ENCODE assay signal across 8 mouse cellular contexts in the genomic region with DNA sequence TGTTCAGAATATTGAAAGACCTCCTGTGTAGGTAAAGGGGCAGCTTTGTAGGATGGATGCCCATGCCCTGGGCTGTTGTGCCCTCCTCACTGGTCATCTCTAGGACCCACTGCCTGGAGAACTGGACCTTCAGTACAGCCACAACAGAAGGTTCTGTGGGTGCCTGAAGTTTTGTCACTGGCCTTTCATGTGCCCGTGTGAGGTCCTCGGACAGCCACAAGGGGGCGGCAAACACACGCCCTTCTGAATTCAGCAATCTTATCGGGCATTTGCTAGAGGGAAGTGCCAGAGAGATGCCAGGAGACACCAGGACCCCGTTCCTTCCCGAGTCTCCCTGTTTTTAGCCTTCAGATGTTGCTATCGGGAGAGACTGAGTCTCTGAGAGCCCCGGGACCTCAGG. TPM values are rescaled to one million over a fixed set of nuclear protein-coding genes. Genes with fewer than 3 reads are reported as not detected.
DNase-seq lines count a peak whose midpoint lies in the region; ATAC-seq and TF ChIP-seq lines count a peak whose summit lies in the region.

No protein-coding gene starts in this region.

- WGBS in liver, embryonic 16.5 days (ENCODE audit: insufficient replicate concordance) = 2% methylated on average over 9 of the region's 9 CpGs
- under 1% methylated on average over 9 of the region's 9 CpGs for WGBS in thymus, adult 2 months

- no peak overlapping the region for H3K4me2 ChIP-seq in liver, embryonic 16.5 days (ENCODE audit: low read depth, low read length)

- peak; percentile 72 for DNase-seq in 416B (ENCODE audit: low read depth)
- peak; percentile 71 to 78 for DNase-seq in kidney, postnatal 25 days
- peak; percentile 76 for DNase-seq in thymus, adult 2 months

- no peaks in the 10 kb centered on the region for H3K36me3 ChIP-seq in liver, embryonic 16.5 days (ENCODE audit: control insufficient read depth, insufficient read depth)
- H3K36me3 ChIP-seq in thymus, adult 2 months (ENCODE audit: control insufficient read depth, insufficient read depth, low read length) = no peaks in the 10 kb centered on the region

- H3K27ac ChIP-seq in liver, embryonic 16.5 days (ENCODE audit: low read length) = no peak overlapping the region
- H3K27ac ChIP-seq in thymus, adult 2 months (ENCODE audit: control insufficient read depth, insufficient read depth, low read length) = no peak overlapping the region

- H3K9ac ChIP-seq in liver, embryonic 16.5 days (ENCODE audit: low read depth, low read length) = no peak overlapping the region

- H3K4me1 ChIP-seq in liver, embryonic 16.5 days (ENCODE audit: control insufficient read depth, low read depth, low read length) = no peaks in the 10 kb centered on the region
- H3K4me1 ChIP-seq in thymus, adult 2 months (replicated peaks; ENCODE audit: control insufficient read depth, insufficient read depth, low read length) = peaks cover 2% of the 10 kb centered on the region

- H3K27me3 ChIP-seq in liver, embryonic 16.5 days (ENCODE audit: control insufficient read depth, insufficient read depth, low read depth, low read length) = no peaks in the 10 kb centered on the region
- no peaks in the 10 kb centered on the region for H3K27me3 ChIP-seq in thymus, adult 2 months (ENCODE audit: control insufficient read depth, insufficient read depth, low read length)

- no peak for TF ChIP-seq POLR2A in thymus, adult 2 months (IDR thresholded peaks at IDR 0.05; ENCODE audit: control insufficient read depth, extremely low read depth, insufficient read depth, low read length, poor library complexity)

- H3K4me3 ChIP-seq in liver, embryonic 16.5 days (ENCODE audit: low read depth, low read length) = no peak overlapping the region
- no peak overlapping the region for H3K4me3 ChIP-seq in thymus, adult 2 months (ENCODE audit: control insufficient read depth, insufficient read depth, low read length)

- peak; percentile 46 for ATAC-seq in activated CD4-positive, CD25-positive, alpha-beta regulatory T cell, adult 4 months
- ATAC-seq in common myeloid progenitor, adult 5-6 weeks (replicated peaks; ENCODE audit: low read depth, poor library complexity, severe bottlenecking) = peak; percentile 81
- peak; percentile 84 for ATAC-seq in granulocyte monocyte progenitor cell, adult 5-6 weeks (replicated peaks; ENCODE audit: poor library complexity, severe bottlenecking)
- peak; percentile 39; the same call in 1 of the 2 replicates for ATAC-seq in liver, embryonic 16.5 days (ENCODE audit: low read depth)
- peak; percentile 70 for ATAC-seq in neutrophil, adult 5-6 weeks (ENCODE audit: extremely low read depth, insufficient number of reproducible peaks, low FRiP score, poor library complexity, severe bottlenecking)

- 0 out of 2 replicates have a peak, but pooled peaks cover 3% of the 10 kb centered on the region for H3K9me3 ChIP-seq in liver, embryonic 16.5 days (replicated peaks; ENCODE audit: control insufficient read depth, low read length)

- peak; percentile 94 for TF ChIP-seq CTCF in thymus, adult 2 months (IDR thresholded peaks at IDR 0.05; ENCODE audit: borderline replicate concordance, control insufficient read depth, extremely low read depth, insufficient read depth, low read length, poor library complexity)

RNA-seq across cellular contexts. Expression of a gene that starts 32.9 kb away (rescaled TPM):
- 100 to 1,000 TPM; 125 to 176 TPM for polyA plus RNA-seq in activated CD4-positive, CD25-positive, alpha-beta regulatory T cell, adult 4 months (2017; shearing (Covaris generic))
- total RNA-seq in common myeloid progenitor, adult 5-6 weeks (2017) = 1.1 TPM in 1 of 2 replicates, not detected in the other
- not detected in 2 replicates for total RNA-seq in granulocyte monocyte progenitor cell, adult 5-6 weeks (2014; fragmentation: Nextera tagmentation)
- 0.13 and 2.1 TPM in 2 replicates for total RNA-seq in granulocyte monocyte progenitor cell, adult 5-6 weeks (2017)
- polyA plus RNA-seq in liver, embryonic 16.5 days (2015; fragmentation: Nextera tagmentation; extraction: Ambion mirVana) = 10.1 and 11.3 TPM in 2 replicates
- 50.7 and 59.5 TPM in 2 replicates for total RNA-seq in neutrophil, adult 5-6 weeks (2017)
- polyA plus RNA-seq in thymus, adult 2 months (2012; rRNA removed) = 33.2 and 39.3 TPM in 2 replicates

RNA-seq across cellular contexts. Expression of a gene that starts 45.6 kb away (rescaled TPM):
- polyA plus RNA-seq in activated CD4-positive, CD25-positive, alpha-beta regulatory T cell, adult 4 months (2017; shearing (Covaris generic)) = 10 to 100 TPM; 13.5 to 13.7 TPM
- total RNA-seq in common myeloid progenitor, adult 5-6 weeks (2017) = 9.7 and 11.6 TPM in 2 replicates
- total RNA-seq in granulocyte monocyte progenitor cell, adult 5-6 weeks (2014; fragmentation: Nextera tagmentation) = 29.5 and 36.9 TPM in 2 replicates
- 14.8 and 16.1 TPM in 2 replicates for total RNA-seq in granulocyte monocyte progenitor cell, adult 5-6 weeks (2017)
- polyA plus RNA-seq in liver, embryonic 16.5 days (2015; fragmentation: Nextera tagmentation; extraction: Ambion mirVana) = 8.9 and 10.9 TPM in 2 replicates
- 14.9 and 15.8 TPM in 2 replicates for total RNA-seq in neutrophil, adult 5-6 weeks (2017)
- polyA plus RNA-seq in thymus, adult 2 months (2012; rRNA removed) = 47.3 and 49.3 TPM in 2 replicates

RNA-seq across cellular contexts. Expression of a gene that starts 52.9 kb away (rescaled TPM):
- polyA plus RNA-seq in activated CD4-positive, CD25-positive, alpha-beta regulatory T cell, adult 4 months (2017; shearing (Covaris generic)) = not detected
- total RNA-seq in common myeloid progenitor, adult 5-6 weeks (2017) = 0.82 and 3.3 TPM in 2 replicates
- 1.5 TPM in 1 of 2 replicates, not detected in the other for total RNA-seq in granulocyte monocyte progenitor cell, adult 5-6 weeks (2014; fragmentation: Nextera tagmentation)
- 0.47 TPM in 1 of 2 replicates, not detected in the other for total RNA-seq in granulocyte monocyte progenitor cell, adult 5-6 weeks (2017)
- 3.5 and 3.6 TPM in 2 replicates for polyA plus RNA-seq in liver, embryonic 16.5 days (2015; fragmentation: Nextera tagmentation; extraction: Ambion mirVana)
- total RNA-seq in neutrophil, adult 5-6 weeks (2017) = not detected in 2 replicates
- polyA plus RNA-seq in thymus, adult 2 months (2012; rRNA removed) = 6.0 and 6.4 TPM in 2 replicates

Comparison
In these comparisons a context has a peak if more than half of its experiments do, and no peak if none do; other contexts are left out.
1. RNA of a gene that starts 32.9 kb away (total RNA-seq): 50.7 to 59.5 TPM in neutrophil, adult 5-6 weeks; 0.13 to 2.1 TPM in granulocyte monocyte progenitor cell, adult 5-6 weeks and 1.1 TPM in common myeloid progenitor, adult 5-6 weeks; every median in the first group is over 10 times any median in the second.
2. Peak in every context shown above with its lines, with median percentiles within 50 percentile points of each other: DNase-seq and ATAC-seq.